Comparison of ENCODE assay signal across 25 mouse cellular contexts in genomic region chr17:66108198-66108597, GRCm38 (mm10).
"Had no signal": no experiment of that assay in that cellular context is flagged by ENCODE, and none has a peak within 500 bp of the region (broad histone marks: within the 10 kb centered on the region; RNA-seq: fewer than 3 reads in every experiment).

No protein-coding gene starts in this region.

- DNase-seq: gastrocnemius, adult 2 months; gastrocnemius, postnatal 10 days; gastrocnemius, postnatal 25 days; heart, adult 18-20 months; kidney, adult 11 months; kidney, adult 2 months; kidney, adult 9 months; kidney, postnatal 14 days; kidney, postnatal 36 days; layer of hippocampus, adult 9-11 months; layer of hippocampus, postnatal 36 days; liver had no signal

- H3K27me3 ChIP-seq: heart, embryonic 13.5 days; heart, embryonic 15.5 days; hindbrain, embryonic 13.5 days; hindbrain, embryonic 15.5 days; kidney, embryonic 15.5 days; limb, embryonic 12.5 days; liver, embryonic 12.5 days had no signal

- H3K9ac ChIP-seq: heart, embryonic 13.5 days; heart, embryonic 15.5 days; hindbrain, embryonic 13.5 days; hindbrain, embryonic 15.5 days; kidney, embryonic 15.5 days; limb, embryonic 12.5 days; liver, embryonic 12.5 days; liver, embryonic 14.5 days had no signal

- H3K9me3 ChIP-seq: heart, embryonic 13.5 days; heart, embryonic 15.5 days; hindbrain, embryonic 13.5 days; hindbrain, embryonic 15.5 days; kidney, embryonic 15.5 days; limb, embryonic 10.5 days; limb, embryonic 12.5 days; liver, embryonic 12.5 days had no signal

- H3K4me2 ChIP-seq: heart, embryonic 11.5 days; heart, embryonic 13.5 days; heart, embryonic 15.5 days; hindbrain, embryonic 13.5 days; hindbrain, embryonic 15.5 days; kidney, embryonic 15.5 days; limb, embryonic 12.5 days; liver, embryonic 12.5 days had no signal

- H3K27ac ChIP-seq: gastrocnemius, adult 2 months; heart, embryonic 13.5 days; heart, embryonic 15.5 days; hindbrain, embryonic 13.5 days; hindbrain, embryonic 15.5 days; hindbrain, postnatal 0 days; kidney, embryonic 15.5 days; kidney, postnatal 0 days; limb, embryonic 10.5 days; limb, embryonic 12.5 days; liver, embryonic 12.5 days; liver, embryonic 14.5 days had no signal

- ATAC-seq: hindbrain, postnatal 0 days; intestine, embryonic 16.5 days; liver, embryonic 12.5 days had no signal

- H3K36me3 ChIP-seq: heart, embryonic 13.5 days; heart, embryonic 15.5 days; hindbrain, embryonic 13.5 days; hindbrain, embryonic 15.5 days; kidney, embryonic 15.5 days; limb, embryonic 10.5 days; limb, embryonic 12.5 days; liver, embryonic 12.5 days had no signal

- H3K4me3 ChIP-seq: gastrocnemius, adult 2 months; heart, embryonic 13.5 days; heart, embryonic 15.5 days; hindbrain, embryonic 13.5 days; hindbrain, embryonic 15.5 days; kidney, embryonic 15.5 days; limb, embryonic 10.5 days; limb, embryonic 12.5 days; liver, embryonic 12.5 days had no signal
